20 mouse cellular contexts compared by ENCODE assay signal in the genomic region with DNA sequence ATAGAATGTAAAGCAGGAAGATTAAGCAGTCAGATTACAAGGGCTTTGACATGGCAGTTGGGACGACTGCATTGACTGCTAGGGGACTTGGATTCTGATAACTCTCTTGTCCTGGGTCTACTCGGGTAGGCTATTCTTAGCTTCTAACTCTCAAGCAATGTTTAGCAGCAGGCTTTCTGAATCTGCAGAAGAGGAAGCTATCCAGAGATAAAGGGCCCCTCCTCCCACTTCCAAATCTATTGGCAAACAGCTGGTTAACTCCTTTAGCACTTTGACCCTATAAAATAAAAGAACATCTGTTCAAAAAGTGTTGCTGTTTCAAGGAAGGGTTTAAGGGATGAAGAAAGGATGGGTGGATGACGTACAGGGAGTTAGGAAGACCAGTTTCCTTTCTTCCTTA.
DNase-seq lines count a peak whose midpoint lies in the region; ATAC-seq lines count a peak whose summit lies in the region.
"Had no signal": no experiment of that assay in that cellular context is flagged by ENCODE, and none has a peak within 500 bp of the region (broad histone marks: within the 10 kb centered on the region; RNA-seq: fewer than 3 reads in every experiment).

No protein-coding gene starts in this region.

- no peaks in the 10 kb centered on the region for H3K9me3 ChIP-seq in heart, embryonic 14.5 days (ENCODE audit: control insufficient read depth, low read length)
- H3K9me3 ChIP-seq in midbrain, embryonic 11.5 days (ENCODE audit: control insufficient read depth, low read length), result no peaks in the 10 kb centered on the region
- no peaks in the 10 kb centered on the region for H3K9me3 ChIP-seq in midbrain, embryonic 16.5 days (replicated peaks; ENCODE audit: control insufficient read depth, low read length, poor library complexity, severe bottlenecking)
- H3K9me3 ChIP-seq: embryonic facial prominence, embryonic 15.5 days; forebrain, embryonic 10.5 days; hindbrain, embryonic 13.5 days had no signal

- WGBS in heart, embryonic 14.5 days, result 5% methylated on average over 3 of the region's 3 CpGs
- WGBS in midbrain, embryonic 11.5 days, result 41% methylated on average over 3 of the region's 3 CpGs
- 55% methylated on average over 3 of the region's 3 CpGs for WGBS in midbrain, embryonic 16.5 days

- 0 out of 2 replicates have a peak overlapping the region, but pooled peaks have one; percentile 5 for H3K4me2 ChIP-seq in heart, embryonic 14.5 days (ENCODE audit: low read length)
- H3K4me2 ChIP-seq in midbrain, embryonic 11.5 days, result no peak overlapping the region
- H3K4me2 ChIP-seq in midbrain, embryonic 16.5 days (ENCODE audit: low read length), result no peak overlapping the region
- H3K4me2 ChIP-seq: embryonic facial prominence, embryonic 15.5 days; hindbrain, embryonic 13.5 days had no signal

- peak overlapping the region; percentile 45 to 49; a peak in 3 of 4 replicates for H3K27ac ChIP-seq in heart, embryonic 14.5 days (replicated peaks in 1 of 2; ENCODE audit: control insufficient read depth in 1 of 2, insufficient read depth in 1 of 2, low read depth in 2 of 2, low read length in 2 of 2)
- no peak overlapping the region for H3K27ac ChIP-seq in midbrain, embryonic 11.5 days (ENCODE audit: low read depth, low read length)
- no peak overlapping the region for H3K27ac ChIP-seq in midbrain, embryonic 16.5 days (ENCODE audit: low read length)
- H3K27ac ChIP-seq: embryonic facial prominence, embryonic 15.5 days; forebrain, embryonic 10.5 days; gastrocnemius, adult 2 months; hindbrain, embryonic 13.5 days; hindbrain, postnatal 0 days had no signal

- H3K27me3 ChIP-seq in heart, embryonic 14.5 days (ENCODE audit: control insufficient read depth, insufficient read depth, low read length), result no peaks in the 10 kb centered on the region
- H3K27me3 ChIP-seq in midbrain, embryonic 11.5 days (ENCODE audit: control insufficient read depth, insufficient read depth, low read length), result no peaks in the 10 kb centered on the region
- no peaks in the 10 kb centered on the region for H3K27me3 ChIP-seq in midbrain, embryonic 16.5 days (ENCODE audit: control insufficient read depth, insufficient read depth, low read depth, low read length)
- H3K27me3 ChIP-seq: embryonic facial prominence, embryonic 15.5 days; hindbrain, embryonic 13.5 days had no signal

- H3K9ac ChIP-seq in heart, embryonic 14.5 days (ENCODE audit: low read length), result no peak overlapping the region
- H3K9ac ChIP-seq in midbrain, embryonic 11.5 days (ENCODE audit: low read length), result no peak overlapping the region
- H3K9ac ChIP-seq in midbrain, embryonic 16.5 days (ENCODE audit: low read depth, low read length), result no peak overlapping the region
- H3K9ac ChIP-seq: embryonic facial prominence, embryonic 15.5 days; hindbrain, embryonic 13.5 days had no signal

- intact Hi-C loops in heart, postnatal 14 days (cut with DNase I), result no loop called here

- no peak overlapping the region for H3K4me3 ChIP-seq in heart, embryonic 14.5 days (ENCODE audit: control insufficient read depth in 1 of 2, insufficient read depth in 1 of 2, low read depth in 1 of 2, low read length in 2 of 2)
- no peak overlapping the region for H3K4me3 ChIP-seq in midbrain, embryonic 11.5 days (ENCODE audit: low read depth, low read length)
- H3K4me3 ChIP-seq in midbrain, embryonic 16.5 days (ENCODE audit: low read depth, low read length), result no peak overlapping the region
- H3K4me3 ChIP-seq: embryonic facial prominence, embryonic 15.5 days; erythroblast, embryonic 14.5 days; forebrain, embryonic 10.5 days; gastrocnemius, adult 2 months; hindbrain, embryonic 13.5 days had no signal

- H3K36me3 ChIP-seq in heart, embryonic 14.5 days (ENCODE audit: control insufficient read depth, insufficient read depth, low read length), result no peaks in the 10 kb centered on the region
- H3K36me3 ChIP-seq in midbrain, embryonic 11.5 days (ENCODE audit: control insufficient read depth, insufficient read depth, low read length), result no peaks in the 10 kb centered on the region
- no peaks in the 10 kb centered on the region for H3K36me3 ChIP-seq in midbrain, embryonic 16.5 days (ENCODE audit: control insufficient read depth, insufficient read depth, low read length)
- H3K36me3 ChIP-seq: embryonic facial prominence, embryonic 15.5 days; forebrain, embryonic 10.5 days; hindbrain, embryonic 13.5 days had no signal

- no peak for ATAC-seq in heart, embryonic 14.5 days (ENCODE audit: insufficient number of reproducible peaks, insufficient read depth, low FRiP score, low read depth)
- no peak for ATAC-seq in midbrain, embryonic 11.5 days (ENCODE audit: low FRiP score)
- ATAC-seq in midbrain, embryonic 16.5 days, result no peak
- ATAC-seq in common myeloid progenitor, adult 5-6 weeks (replicated peaks; ENCODE audit: low read depth, poor library complexity, severe bottlenecking), result peak; percentile 50
- ATAC-seq: forebrain, embryonic 14.5 days; hindbrain, postnatal 0 days had no signal

- no peak for DNase-seq in heart, postnatal 14 days
- DNase-seq in midbrain, embryonic 11.5 days (ENCODE audit: low spot score, missing footprints), result peak; percentile 64
- no peak for DNase-seq in thymus, postnatal 25 days
- DNase-seq: adrenal gland, postnatal 10 days; cerebellum, adult 18-20 months; cerebellum, postnatal 10 days; embryo, embryonic 11 days; gastrocnemius, adult 2 months; gastrocnemius, postnatal 25 days; kidney, adult 11 months; kidney, adult 9 months had no signal

- H3K4me1 ChIP-seq in heart, embryonic 14.5 days (ENCODE audit: control insufficient read depth in 2 of 2, insufficient read depth in 2 of 2, low read length in 2 of 2), result peaks cover 2 to 9% of the 10 kb centered on the region in 2 experiments; a peak in 3 of 4 replicates
- no peaks in the 10 kb centered on the region for H3K4me1 ChIP-seq in midbrain, embryonic 11.5 days (ENCODE audit: control insufficient read depth, insufficient read depth, low read length)
- H3K4me1 ChIP-seq in midbrain, embryonic 16.5 days (ENCODE audit: control insufficient read depth, insufficient read depth, low read length), result no peaks in the 10 kb centered on the region
- H3K4me1 ChIP-seq: embryonic facial prominence, embryonic 15.5 days; forebrain, embryonic 10.5 days; hindbrain, embryonic 13.5 days had no signal

Comparison
In these comparisons a context has a peak if more than half of its experiments do, and no peak if none do; other contexts are left out.
1. H3K27ac ChIP-seq: peak in heart, embryonic 14.5 days (2 of 2); none in midbrain, embryonic 11.5 days (single experiment) and midbrain, embryonic 16.5 days (single experiment).